Mouse (Mus musculus) neural tube, embryonic 10.5 days (tissue): ENCODE data around the gene Dcun1d1.

Source experiments
- DNase-seq: peaks from one replicate; pipeline ENCODE4 v3.0.0-alpha.2; 2017; ENCODE audit warnings: low spot score; ENCODE audit errors: extremely low spot score

The Dcun1d1 gene

GRCm38 (mm10) chr3:35937345-35937744, at the start of gene Dcun1d1:
Dcun1d1 (minus strand) TSS chr3:35937445.
- no peak for DNase-seq

- DNase-seq, result no peak
These were observed 49.0 kb upstream of the Dcun1d1 start for GRCm38 (mm10) chr3:35986266-35986665.

- DNase-seq, result no peak
These were observed 36.3 kb upstream of the Dcun1d1 start for GRCm38 (mm10) chr3:35973551-35973950.

DNA sequence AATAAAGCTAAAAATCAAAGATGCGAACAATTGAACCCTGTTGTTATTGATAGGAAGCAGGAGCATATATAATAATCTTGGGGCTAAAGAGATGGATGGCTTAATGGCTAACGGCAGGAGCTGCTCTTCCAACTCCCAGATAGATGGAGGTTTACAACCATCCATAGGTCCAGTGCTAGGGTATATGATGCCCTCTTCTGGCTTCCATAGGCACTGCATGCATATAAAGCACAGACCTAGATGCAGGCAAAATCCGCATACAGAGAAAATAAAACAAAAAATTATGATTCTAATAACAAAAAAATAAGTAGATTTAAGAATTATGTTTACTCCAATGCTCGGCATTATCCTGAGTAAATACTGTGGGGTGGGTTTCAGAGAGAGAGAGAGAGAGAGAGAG, 35.7 kb upstream of the Dcun1d1 start:
- no peak for DNase-seq

- no peak for DNase-seq
These were observed 33.9 kb upstream of the Dcun1d1 start for GRCm38 (mm10) chr3:35971149-35971548.

DNA sequence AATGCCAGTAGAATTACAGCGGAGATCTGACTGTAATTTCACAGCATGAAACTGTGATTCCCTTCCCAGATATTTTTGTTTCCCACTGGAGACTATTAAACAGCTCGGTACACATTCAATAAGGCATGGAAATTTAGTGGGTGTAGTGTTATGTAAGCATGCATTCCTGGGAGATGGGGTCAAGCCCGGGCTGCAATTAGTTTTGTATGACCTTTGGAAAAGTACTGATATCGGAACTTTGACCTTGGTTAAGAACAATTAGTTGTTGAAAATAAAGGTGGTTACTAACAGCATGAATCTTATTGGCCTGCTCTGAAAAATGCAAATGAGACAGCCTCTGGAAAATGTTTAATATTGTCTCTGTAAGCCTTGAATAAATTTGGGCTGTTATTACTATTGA, 33.2 kb upstream of the Dcun1d1 start:
- DNase-seq, result no peak

DNA sequence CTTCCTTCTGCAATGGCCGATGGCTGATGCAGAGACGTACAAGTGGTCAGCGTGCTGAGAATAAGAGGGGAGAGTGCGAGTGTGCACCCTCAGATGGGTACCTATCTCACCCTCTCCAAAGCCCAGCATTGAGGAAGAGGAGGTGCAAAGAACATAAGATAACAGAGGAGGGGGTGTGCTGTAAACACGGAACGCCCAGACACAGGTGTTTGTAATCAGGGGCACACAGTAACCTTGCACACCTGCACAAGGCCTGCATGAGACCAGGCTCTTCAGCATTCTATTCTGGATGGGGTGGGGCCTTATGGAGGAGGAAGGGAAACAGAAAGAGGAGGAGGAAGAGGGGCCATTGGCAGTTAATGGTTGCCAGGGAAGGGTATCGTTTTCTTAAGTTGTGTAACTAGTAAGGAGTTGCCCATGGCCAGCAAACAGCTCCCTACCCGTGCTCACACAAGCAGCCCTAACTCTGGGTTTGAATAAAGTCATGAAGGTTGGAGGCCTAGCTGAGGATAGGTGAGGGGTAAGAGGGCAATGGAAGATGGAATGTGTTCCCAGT, 30.2 kb upstream of the Dcun1d1 start:
- DNase-seq, result no peak

DNA sequence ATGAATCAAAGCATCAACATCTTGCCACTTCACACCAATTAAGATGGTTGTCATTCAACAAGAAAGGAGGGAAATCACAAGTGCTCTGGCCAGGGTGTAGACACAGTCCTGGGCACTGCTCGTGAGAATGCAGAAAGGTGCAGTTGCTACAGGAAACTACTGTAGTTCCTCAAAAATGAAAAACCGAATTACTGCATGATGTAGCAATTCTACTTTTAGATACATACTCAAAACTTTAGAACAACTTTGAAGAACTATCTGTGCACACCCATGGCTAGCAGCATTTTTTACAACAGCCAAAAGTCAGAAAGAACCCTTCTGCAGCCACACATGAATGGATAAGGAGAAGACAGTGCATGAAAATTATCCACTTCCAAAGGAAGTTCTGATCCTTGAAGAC, 29.2 kb upstream of the Dcun1d1 start:
- DNase-seq, result no peak

DNA sequence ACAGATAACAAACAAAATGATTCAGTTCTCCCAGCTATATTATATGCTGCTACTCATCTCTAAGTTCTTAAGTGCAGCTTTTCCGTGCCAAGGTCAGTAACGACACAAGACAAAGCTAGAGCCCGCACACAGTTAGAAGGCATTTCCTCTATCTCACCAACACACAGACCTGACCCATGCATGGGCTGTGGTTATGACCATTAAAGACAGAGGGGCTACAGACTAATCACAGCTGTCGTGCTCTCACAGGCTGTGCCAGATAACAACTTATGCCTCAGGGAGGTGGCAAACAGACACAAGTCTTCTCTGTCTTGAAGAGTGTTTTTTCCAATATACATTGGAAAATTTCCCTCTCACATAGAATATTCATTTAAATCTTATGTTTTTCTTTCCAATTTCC, 27.7 kb upstream of the Dcun1d1 start:
- no peak for DNase-seq

DNA sequence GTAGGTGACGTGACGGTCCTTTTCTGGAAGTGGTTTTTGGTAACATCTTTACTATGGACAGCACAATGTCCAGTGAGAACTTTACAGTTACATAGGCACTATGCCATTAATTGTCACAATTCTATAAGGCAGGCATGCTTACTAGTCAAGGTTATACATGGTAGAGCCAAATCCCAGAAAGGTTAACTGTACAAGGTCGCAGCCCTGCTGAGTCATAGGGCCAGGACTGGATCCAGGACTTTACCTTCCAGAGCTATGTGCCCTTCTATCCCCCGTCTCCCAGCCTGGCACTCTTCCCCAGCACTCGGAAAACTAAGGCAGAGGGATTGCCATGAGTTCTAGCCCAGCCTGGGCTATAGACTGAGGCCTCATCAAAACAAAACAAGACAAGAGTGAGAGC, 26.7 kb upstream of the Dcun1d1 start:
- DNase-seq, result no peak

- DNase-seq, result no peak
These were observed 26.2 kb upstream of the Dcun1d1 start for GRCm38 (mm10) chr3:35963401-35963800.

DNA sequence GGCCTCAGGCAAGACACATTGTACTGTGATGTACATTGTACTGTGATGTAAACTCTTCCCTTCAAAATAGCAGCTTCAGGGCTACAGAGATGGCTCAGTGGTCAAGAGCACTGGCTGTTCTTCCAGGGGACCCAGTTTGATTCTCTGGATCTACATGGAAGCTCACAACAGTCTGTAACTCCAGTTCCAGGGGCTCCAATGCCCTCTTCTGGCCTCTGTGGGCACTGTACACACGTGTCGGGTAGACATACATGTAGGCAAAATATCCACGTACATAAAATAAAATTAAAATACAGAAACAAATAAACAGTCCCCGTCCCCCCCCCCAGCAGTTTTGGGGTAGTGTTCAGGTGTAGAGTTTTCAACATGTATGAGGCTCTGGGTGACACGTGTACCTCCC, 25.7 kb upstream of the Dcun1d1 start:
- no peak for DNase-seq

DNA sequence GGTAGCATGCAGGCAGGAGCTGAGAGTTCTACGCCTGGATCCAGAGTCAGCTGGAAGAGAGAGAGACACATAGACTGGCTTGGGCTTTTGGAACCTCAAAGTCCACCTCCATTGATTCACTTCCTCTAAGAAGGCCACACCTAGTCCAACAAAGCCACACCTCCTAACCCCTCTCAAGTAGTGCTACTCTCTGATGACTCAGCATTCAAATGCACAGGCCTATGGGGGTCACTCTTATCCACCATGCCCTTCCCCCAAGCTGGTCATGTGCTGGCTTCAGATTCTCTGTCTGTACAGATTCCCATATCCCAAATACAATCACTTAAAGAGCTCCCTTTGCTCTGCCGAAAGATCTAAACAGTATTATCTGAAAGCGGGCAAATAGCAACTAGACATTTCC, 20.0 kb upstream of the Dcun1d1 start:
- DNase-seq, result no peak

- no peak for DNase-seq
These were observed 17.8 kb upstream of the Dcun1d1 start for GRCm38 (mm10) chr3:35954901-35955575.

- DNase-seq, result no peak
These were observed 16.6 kb upstream of the Dcun1d1 start for GRCm38 (mm10) chr3:35953816-35954215.

DNA sequence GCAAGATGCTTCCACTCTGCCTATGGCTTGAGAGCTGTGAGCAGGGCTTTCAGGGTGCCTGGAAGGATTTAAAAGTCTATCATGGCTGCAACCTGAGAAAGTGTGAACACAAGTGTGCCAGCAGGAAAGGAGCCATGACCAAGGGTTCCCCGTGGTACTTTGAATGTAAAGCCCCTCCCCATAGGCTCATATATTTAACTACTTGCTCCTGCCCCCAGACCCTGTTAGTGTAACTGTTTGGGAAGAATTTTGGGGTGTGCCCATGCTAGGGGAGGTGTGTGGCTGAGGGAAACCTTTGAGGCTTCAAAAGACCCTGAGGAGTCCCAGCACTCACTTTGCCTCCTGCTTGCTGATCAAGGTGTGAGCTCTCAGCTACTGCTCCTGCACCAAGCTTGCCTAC, 15.9 kb upstream of the Dcun1d1 start:
- no peak for DNase-seq

DNA sequence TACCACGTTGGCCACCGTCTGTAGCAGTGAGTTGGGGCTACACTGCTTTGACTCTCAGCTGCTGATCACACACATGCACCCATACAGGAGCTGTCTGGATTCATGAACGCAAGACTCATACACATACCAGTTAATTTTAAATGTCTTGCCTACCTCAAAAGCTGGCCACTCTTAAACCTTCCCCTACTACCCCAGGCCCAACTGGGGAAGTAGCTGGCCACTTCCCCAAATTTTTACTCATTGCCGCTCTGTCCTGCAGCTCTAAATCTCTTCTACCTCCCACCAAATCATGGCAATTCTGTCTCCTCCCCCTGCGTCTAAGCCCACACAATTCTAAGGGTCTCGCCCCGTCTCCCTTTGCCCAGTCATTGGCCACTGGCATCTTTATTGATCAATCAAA, 11.0 kb upstream of the Dcun1d1 start:
- DNase-seq, result no peak

DNA sequence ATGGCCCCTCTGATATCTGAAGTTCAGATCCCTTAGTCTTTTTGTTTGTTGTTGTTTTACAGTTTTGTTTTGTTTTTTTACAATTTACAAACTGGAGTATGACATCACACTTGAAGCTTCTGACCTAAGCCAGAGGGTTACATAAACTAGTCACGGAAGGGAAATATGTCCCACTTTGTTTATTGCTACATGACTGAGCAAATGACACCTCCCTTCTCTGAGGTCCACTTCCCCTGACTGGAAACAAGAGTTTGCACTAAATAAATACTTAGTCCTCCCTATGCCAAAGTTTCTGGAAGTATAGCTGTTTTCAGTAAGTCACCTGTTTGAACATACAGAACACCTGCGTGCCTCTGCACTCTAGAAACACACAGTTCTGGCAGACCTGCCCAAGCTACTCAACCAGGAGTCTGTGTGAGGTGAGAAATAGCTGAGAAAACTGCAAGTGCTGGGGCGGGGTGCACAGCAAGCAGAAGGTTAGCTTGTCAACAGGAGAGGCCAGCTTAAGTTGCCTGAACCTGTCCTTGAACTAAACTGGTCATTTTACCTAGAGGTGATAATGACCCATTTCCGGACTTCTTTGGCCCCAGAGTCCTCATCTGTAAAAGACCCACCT, 3.4 kb upstream of the Dcun1d1 start:
- DNase-seq, result no peak

DNA sequence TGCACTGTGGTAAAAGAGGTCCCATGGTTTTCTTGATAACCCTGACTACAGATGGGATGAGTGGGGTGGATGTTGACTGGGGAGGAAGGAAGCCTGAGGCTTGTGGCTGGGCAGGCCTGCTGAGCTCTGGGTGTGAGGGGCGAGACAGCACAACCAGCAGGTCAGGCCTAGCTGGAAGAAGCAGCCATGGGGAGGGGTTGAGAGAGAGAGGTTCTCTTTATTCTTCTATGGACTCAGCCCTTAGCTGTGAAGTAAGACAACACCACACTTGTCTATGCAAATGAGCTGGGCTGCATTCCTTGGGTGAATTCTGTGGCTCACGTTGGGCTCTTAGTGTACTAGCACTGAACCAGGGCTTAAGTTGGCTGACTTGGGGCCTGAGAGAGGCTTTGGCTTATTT, 2.8 kb upstream of the Dcun1d1 start:
- no peak for DNase-seq

- no peak for DNase-seq
These were observed 3.9 kb downstream of the Dcun1d1 start for GRCm38 (mm10) chr3:35933405-35933777.

DNA sequence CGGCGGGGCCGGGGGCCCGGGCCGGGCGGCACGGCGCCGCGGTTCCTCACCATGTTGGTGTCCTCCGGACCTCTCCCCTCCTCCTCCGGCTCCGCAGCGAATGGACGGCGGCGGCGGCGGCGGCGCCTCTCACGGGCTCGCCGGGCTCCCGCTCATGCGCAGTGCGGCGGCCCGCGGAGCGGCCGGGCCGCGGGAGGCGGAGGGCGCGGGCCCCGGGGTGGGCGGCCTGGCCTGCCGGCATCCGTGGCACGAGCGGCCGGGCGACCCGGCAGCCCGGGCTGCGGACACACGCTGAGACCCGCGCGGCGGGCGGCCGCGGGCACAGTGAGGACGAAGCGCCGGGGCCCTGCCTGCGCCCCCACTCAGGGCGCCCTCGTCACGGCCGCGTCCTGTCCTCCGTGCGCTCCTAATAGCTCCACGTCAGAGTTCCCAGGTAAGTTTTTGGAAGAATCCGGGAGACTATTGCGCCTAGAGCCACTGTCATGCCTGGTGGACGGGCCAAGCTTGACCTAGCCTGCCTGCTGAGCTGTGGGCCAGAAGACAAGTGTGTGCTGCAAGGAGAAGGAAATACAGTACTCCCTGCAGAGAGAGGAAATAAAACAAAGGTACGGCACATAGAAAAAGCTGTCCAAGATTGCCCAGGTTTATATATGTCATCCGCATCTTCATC, 4.4 kb downstream of the Dcun1d1 start:
- DNase-seq, result peak; percentile 83

DNA sequence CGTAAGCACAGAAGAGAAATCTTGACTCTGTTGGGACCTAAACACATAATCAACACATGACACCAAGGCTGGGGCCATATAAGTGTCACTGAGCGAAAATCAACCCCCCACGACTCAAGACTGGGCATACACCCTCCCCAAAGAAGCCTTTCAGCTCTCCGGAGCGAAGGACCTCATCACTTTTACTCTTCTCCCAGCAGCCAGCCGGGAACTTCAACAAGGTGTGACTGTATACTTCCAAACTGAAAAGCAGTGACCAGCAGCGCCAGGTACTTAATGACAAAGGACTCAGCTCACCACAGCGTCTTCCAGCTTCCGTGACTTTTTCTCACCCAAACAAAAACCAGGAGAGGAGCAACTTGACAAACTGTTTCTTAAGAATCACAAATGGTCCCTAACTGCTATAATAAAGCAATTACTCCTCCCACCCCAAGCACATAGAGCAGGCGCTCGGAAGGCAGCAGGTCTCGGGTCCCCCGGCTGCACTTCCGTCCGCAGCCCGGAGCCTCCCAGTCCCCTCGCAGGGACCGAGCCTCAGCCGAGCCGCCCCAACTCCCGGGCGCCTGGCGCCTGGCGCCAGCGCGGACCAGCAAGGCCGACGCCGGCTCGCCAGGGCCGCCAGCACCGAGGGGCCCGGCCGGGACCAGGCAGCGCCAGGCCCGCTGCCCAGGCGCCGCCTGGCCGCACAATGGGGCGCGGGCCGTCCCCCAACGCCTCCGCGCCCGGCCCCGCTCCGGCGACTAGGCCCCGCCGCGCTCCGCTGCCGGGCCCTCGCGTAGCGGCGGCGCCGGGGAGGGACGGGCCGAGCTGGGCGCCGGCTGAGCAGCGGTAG, 5.1 kb downstream of the Dcun1d1 start:
- peak; percentile 73 for DNase-seq
